Mouse (Mus musculus) liver, adult 2 months (tissue): ENCODE results near the gene Fyb.

ENCODE experiments used
- CTCF ChIP-seq: fragments of 200-500 bp; IDR thresholded peaks from 2 replicates; pipeline ENCODE4 v1.5.1; 2011; ENCODE audit warnings: low read depth, low read length, control low read depth
- POLR2A ChIP-seq: fragments of 200-500 bp; IDR thresholded peaks from 2 replicates; pipeline ENCODE4 v1.6.1; 2011; ENCODE audit warnings: low read length, control low read depth; ENCODE audit not compliant: insufficient read depth; ENCODE audit errors: extremely low read depth

GRCm38 (mm10) chr15:6559188-6559587, 36.5 kb downstream of the Fyb start:
- TF ChIP-seq POLR2A, result no peak
- TF ChIP-seq CTCF, result no peak
